Mouse (Mus musculus) embryonic facial prominence, embryonic 15.5 days (tissue): ENCODE measurements around the gene Rgs2. TPM values are rescaled to one million over a fixed set of nuclear protein-coding genes. Genes with fewer than 3 reads are reported as not detected.

Source experiments
- ATAC-seq: fragments of 200-750 bp; cut with Nextera tagmentation; 2 replicates; pipeline ENCODE4 v1.8.0; 2017; ENCODE audit warnings: low read depth, moderate TSS enrichment; ENCODE audit not compliant: insufficient number of reproducible peaks, low FRiP score, low TSS enrichment
- H3K27ac ChIP-seq: fragments of 300-500 bp; sonication (generic); replicated peaks from 2 replicates; pipeline ENCODE4 v1.5.1; 2015; ENCODE audit warnings: mild to moderate bottlenecking, inconsistent platforms
- H3K27me3 ChIP-seq: fragments of 300-500 bp; sonication (generic); 2 replicates; pipeline ENCODE4 v1.6.1; 2015; ENCODE audit warnings: inconsistent platforms
- H3K36me3 ChIP-seq: fragments of 300-500 bp; sonication (generic); 2 replicates; pipeline ENCODE4 v1.6.1; 2015; ENCODE audit warnings: mild to moderate bottlenecking, inconsistent platforms
- H3K4me1 ChIP-seq: fragments of 300-500 bp; sonication (generic); 2 replicates; pipeline ENCODE4 v1.6.1; 2015; ENCODE audit warnings: inconsistent platforms
- H3K4me2 ChIP-seq: fragments of 300-500 bp; sonication (generic); replicated peaks from 2 replicates; pipeline ENCODE4 v1.6.1; 2015; ENCODE audit warnings: mild to moderate bottlenecking, inconsistent platforms
- H3K4me3 ChIP-seq: fragments of 300-500 bp; sonication (generic); replicated peaks from 2 replicates; pipeline ENCODE4 v1.5.1; 2015; ENCODE audit warnings: mild to moderate bottlenecking, inconsistent platforms
- H3K9ac ChIP-seq: fragments of 300-500 bp; sonication (generic); 2 replicates; pipeline ENCODE4 v1.6.1; 2015; ENCODE audit warnings: inconsistent platforms
- H3K9me3 ChIP-seq: fragments of 300-500 bp; sonication (generic); replicated peaks from 2 replicates; pipeline ENCODE4 v1.6.1; 2016; ENCODE audit warnings: inconsistent platforms
- WGBS: fragments of 180-500 bp; shearing (Covaris S2); methylation state at CpG from one replicate; pipeline ENCODE4 v1.1.7; 2015; 5-methylcytosine and 5-hydroxymethylcytosine counted together
- polyA plus RNA-seq: library from polyadenylated mRNA; unstranded; fragments of >200 nt; fragmentation: Nextera tagmentation; extraction: Ambion mirVana; gene quantifications from 2 replicates; pipeline ENCODE4 v1.2.1, GENCODE M21; 2015

The Rgs2 gene
- polyA plus RNA-seq, 1 experiment from 2014 or later = 78.8 TPM

DNA sequence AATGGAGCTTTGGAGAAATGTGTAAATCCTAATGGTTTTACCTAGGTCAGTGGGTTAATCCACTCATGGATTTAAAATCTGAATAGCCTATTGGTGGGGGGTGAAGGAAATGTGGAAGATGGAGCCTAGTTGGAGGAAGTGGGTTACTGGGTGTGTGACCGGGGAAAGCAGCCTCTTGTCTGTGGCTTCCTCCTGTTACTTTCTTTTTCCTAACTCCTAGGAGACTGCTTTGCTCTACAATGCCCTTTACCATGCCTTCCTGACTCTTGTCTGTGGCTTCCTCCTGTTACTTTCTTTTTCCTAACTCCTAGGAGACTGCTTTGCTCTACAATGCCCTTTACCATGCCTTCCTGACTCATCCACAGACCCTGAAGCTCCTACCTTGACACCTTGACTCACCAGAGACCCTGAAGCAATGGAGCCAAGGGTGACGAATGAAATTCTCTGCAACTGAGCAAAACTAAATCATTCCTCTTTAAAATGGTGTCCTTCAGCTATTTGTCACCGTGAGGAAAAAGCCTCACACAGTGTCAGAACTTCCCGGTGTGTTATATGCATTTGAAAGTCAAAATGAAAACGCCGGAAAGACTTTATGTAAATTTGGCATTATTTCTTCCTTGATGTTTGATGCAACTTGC, 18.9 kb downstream of the Rgs2 start:
- H3K4me1 ChIP-seq = no peaks in the 10 kb centered on the region
- ATAC-seq = no peak
- H3K4me3 ChIP-seq = no peak overlapping the region
- H3K4me2 ChIP-seq = no peak overlapping the region
- H3K9me3 ChIP-seq = no peaks in the 10 kb centered on the region
- no peak overlapping the region for H3K27ac ChIP-seq
- H3K27me3 ChIP-seq = no peaks in the 10 kb centered on the region
- no peaks in the 10 kb centered on the region for H3K36me3 ChIP-seq
- WGBS = 75% methylated on average over 6 of the region's 6 CpGs
- no peak overlapping the region for H3K9ac ChIP-seq

DNA sequence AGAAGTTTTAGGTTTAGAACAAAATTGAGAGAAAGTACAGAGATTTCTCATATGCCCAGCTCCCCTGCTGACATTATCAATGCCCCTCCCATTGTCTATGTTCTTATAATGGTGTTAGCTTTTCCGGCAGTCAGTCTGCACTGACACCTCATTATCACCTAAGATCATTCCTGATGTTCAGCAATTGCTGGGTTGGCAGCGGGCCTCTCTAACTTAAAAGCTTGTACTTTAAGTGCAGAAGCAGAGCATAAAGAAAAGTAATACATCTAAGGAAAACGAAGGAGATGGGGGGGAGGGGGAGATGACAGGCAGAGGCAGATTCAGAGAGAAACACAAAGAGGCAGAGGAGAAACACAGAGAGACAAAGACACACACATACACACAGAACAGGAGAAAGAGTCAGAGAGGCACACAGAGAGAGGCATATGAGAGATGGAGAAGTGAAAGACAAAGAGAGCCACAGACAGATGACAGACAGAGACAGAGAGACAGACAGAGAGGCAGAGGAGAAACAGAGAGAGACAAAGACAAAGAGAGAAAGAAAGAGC, 21.1 kb downstream of the Rgs2 start:
- 39% methylated on average over 3 of the region's 3 CpGs for WGBS
- no peaks in the 10 kb centered on the region for H3K9me3 ChIP-seq
- no peaks in the 10 kb centered on the region for H3K4me1 ChIP-seq
- no peak overlapping the region for H3K4me3 ChIP-seq
- H3K27ac ChIP-seq = no peak overlapping the region
- no peak overlapping the region for H3K4me2 ChIP-seq
- no peak overlapping the region for H3K9ac ChIP-seq
- no peaks in the 10 kb centered on the region for H3K27me3 ChIP-seq
- H3K36me3 ChIP-seq = no peaks in the 10 kb centered on the region
- no peak for ATAC-seq

DNA sequence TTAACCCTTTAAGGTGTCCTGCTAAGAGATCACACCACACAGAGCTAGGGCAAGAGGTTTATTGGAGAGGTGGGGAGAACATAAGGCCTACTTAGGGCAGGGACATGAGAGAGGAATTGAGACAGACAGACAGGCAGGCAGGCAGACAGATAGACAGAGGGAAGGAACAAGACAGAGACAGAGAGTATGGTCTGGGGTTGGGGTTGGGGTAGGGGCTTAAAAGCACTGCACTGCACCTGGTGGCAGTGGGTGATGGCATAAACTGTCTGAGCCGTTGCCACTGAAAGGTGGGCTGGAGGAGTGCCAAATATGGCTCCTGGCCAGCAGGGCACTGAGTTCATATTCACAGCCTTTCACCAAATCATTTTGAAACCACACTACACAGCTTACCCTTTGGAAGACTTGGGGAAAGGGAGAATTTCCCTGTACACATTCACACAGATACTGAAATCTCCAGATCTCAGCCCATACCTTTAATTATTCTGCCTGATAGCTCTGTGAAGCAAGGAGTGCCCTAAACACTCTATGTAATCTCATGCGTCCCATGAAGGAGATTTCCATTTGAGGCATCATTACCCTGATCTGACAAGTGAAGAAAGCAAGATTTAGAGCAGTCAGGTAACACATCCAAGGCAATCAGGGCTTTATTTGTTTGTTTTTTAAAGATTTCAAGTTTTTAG, 21.7 kb downstream of the Rgs2 start:
- H3K27me3 ChIP-seq = no peaks in the 10 kb centered on the region
- 34% methylated on average over 2 of the region's 2 CpGs for WGBS
- no peak overlapping the region for H3K4me2 ChIP-seq
- no peaks in the 10 kb centered on the region for H3K9me3 ChIP-seq
- no peak overlapping the region for H3K9ac ChIP-seq
- no peak overlapping the region for H3K27ac ChIP-seq
- no peak overlapping the region for H3K4me3 ChIP-seq
- no peak for ATAC-seq
- no peaks in the 10 kb centered on the region for H3K4me1 ChIP-seq
- H3K36me3 ChIP-seq = no peaks in the 10 kb centered on the region

DNA sequence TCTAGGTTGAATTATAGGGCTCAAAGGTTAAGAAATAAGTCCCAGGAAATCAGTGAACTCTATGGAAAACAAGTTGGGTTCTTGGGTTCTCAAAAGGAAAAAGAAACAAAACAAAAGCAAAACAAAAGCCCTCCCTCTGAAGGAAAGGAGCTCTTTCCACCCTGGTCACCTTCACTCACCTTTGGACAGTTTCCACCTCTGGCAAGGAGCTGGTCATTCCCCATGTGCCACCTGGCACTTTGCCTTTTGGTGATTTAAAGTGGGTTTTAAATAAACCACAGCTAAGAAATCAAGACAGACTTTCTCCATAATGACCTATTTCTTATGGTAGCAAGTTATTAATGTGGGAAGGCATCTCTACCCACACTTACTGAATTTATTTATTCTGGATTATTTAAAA, 23.1 kb downstream of the Rgs2 start:
- ATAC-seq = no peak
- no peak overlapping the region for H3K4me2 ChIP-seq
- no peak overlapping the region for H3K27ac ChIP-seq
- no peaks in the 10 kb centered on the region for H3K27me3 ChIP-seq
- no peaks in the 10 kb centered on the region for H3K36me3 ChIP-seq
- no peaks in the 10 kb centered on the region for H3K4me1 ChIP-seq
- no peaks in the 10 kb centered on the region for H3K9me3 ChIP-seq
- H3K4me3 ChIP-seq = no peak overlapping the region
- no peak overlapping the region for H3K9ac ChIP-seq

DNA sequence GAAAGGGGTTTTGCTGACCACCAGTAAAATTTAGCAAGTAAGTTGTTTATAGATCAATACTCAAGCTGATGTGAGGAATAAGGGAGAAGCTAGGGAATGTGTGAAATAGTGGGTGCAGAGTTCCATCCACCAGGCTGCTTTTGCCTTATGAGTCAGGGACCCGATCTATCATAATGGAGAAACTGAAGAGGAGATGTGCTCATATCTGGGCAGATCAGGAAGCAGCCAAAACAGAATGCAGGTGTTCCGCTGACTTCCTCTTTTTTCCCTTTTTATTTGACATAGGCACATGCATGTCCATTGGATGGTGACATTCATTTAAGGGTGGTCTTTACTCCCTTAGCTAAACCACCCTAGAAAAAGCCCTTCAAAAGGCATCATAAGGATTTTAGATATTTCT, 29.3 kb downstream of the Rgs2 start:
- Histone ChIP-seq H3K27ac (no peak overlapping the region), H3K4me1 (no peaks in the 10 kb centered on the region), H3K9me3 (no peaks in the 10 kb centered on the region), H3K4me3 (no peak overlapping the region), H3K36me3 (no peaks in the 10 kb centered on the region), H3K9ac (no peak overlapping the region), H3K27me3 (no peaks in the 10 kb centered on the region), H3K4me2 (no peak overlapping the region)
- ATAC-seq = no peak
- WGBS = 84% methylated on average over 2 of the region's 2 CpGs

DNA sequence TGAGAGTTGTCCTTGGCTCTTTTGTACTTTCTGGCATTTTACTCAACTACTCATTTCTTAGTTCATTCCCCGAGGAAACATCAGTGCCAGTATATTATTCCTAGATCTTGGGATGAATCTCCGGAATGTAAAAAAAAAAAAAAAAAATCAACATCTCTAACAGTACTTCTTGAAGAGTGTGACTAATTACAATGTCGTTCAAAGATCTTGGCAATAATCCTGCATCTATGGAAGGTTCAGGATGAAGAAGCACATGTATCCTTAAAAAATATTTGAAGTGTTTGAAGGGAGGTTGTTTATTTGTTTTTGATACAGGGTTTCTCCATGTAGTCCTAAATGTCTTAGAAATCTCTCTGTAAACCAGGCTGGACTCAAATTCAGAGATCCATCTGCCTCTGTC, 41.7 kb downstream of the Rgs2 start:
- no peaks in the 10 kb centered on the region for H3K27me3 ChIP-seq
- no peak overlapping the region for H3K4me2 ChIP-seq
- no peak overlapping the region for H3K9ac ChIP-seq
- no peaks in the 10 kb centered on the region for H3K9me3 ChIP-seq
- no peak overlapping the region for H3K27ac ChIP-seq
- H3K4me1 ChIP-seq = no peaks in the 10 kb centered on the region
- WGBS = 41% methylated on average over 3 of the region's 3 CpGs
- no peak for ATAC-seq
- no peaks in the 10 kb centered on the region for H3K36me3 ChIP-seq
- no peak overlapping the region for H3K4me3 ChIP-seq

DNA sequence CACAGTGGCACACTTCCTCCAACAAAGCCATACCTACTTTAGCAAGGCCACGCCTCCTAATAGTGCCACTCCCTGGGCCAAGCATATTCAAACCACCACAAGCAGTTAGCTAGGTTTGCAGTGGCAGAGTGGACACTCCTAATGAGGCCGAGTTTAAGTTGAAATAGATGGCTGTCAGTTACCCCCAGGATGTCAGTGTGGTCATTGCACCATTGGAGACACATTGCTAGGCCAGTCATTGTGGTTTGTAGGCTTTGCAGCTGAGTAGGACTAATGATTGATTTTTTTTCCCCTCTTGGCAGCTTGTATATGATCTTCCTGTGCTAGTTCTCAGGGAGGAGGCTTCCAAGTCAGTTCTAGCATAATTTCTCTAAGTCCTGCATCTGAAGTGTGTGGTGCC, 43.6 kb downstream of the Rgs2 start:
- no peaks in the 10 kb centered on the region for H3K9me3 ChIP-seq
- H3K4me1 ChIP-seq = no peaks in the 10 kb centered on the region
- WGBS = 85% methylated on average over 2 of the region's 2 CpGs
- no peak overlapping the region for H3K27ac ChIP-seq
- no peak overlapping the region for H3K4me2 ChIP-seq
- no peak for ATAC-seq
- no peak overlapping the region for H3K4me3 ChIP-seq
- H3K36me3 ChIP-seq = no peaks in the 10 kb centered on the region
- H3K27me3 ChIP-seq = no peaks in the 10 kb centered on the region
- H3K9ac ChIP-seq = no peak overlapping the region

DNA sequence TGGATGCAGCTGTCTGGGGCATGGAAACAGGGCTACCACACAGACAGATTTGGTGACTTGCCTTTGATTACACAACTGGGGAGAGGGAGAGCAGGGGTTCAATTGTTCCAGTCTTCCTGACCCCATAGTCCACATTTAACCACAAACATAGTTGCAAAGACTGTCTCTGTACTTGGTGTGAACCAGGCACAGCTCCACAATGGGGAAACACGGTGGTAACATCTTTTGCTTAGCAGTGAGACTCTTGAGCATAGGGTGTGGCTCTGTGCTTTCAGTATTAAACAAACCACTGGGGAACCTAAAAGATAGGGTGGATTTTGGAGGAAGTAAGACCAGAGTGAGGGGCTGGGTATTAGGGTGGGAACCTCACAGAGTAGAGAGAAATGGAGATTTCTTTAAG, 47.9 kb downstream of the Rgs2 start:
- 67% methylated on average over 1 of the region's 1 CpGs for WGBS
- H3K27ac ChIP-seq = no peak overlapping the region
- H3K4me2 ChIP-seq = no peak overlapping the region
- no peak overlapping the region for H3K4me3 ChIP-seq
- no peaks in the 10 kb centered on the region for H3K36me3 ChIP-seq
- H3K27me3 ChIP-seq = no peaks in the 10 kb centered on the region
- H3K9ac ChIP-seq = no peak overlapping the region
- H3K4me1 ChIP-seq = no peaks in the 10 kb centered on the region; the same call in 1 of the 2 replicates
- ATAC-seq = no peak
- H3K9me3 ChIP-seq = no peaks in the 10 kb centered on the region

DNA sequence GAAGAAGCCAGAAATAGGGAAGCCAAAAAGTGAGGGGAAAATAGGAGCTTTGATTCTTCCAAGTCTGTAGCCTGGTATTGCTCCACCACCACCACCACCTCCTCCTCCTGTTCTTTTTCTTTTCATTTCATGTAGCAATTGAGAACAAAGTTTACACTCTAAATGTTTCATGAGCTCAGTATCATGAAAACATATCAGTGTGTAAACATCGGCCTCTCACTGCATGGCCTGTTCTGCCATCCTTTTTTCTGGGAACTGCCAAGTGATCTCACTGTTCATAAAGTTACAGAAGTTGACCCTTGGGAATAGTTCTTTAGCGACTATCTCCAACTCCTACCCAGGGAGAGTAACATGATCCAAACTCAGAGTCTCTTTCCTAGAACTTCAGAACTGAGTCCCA, 51.1 kb downstream of the Rgs2 start:
- H3K27ac ChIP-seq = no peak overlapping the region
- no peaks in the 10 kb centered on the region for H3K27me3 ChIP-seq
- H3K4me3 ChIP-seq = no peak overlapping the region
- no peak overlapping the region for H3K4me2 ChIP-seq
- no peaks in the 10 kb centered on the region for H3K36me3 ChIP-seq
- no peak overlapping the region for H3K9ac ChIP-seq
- no peaks in the 10 kb centered on the region for H3K9me3 ChIP-seq
- H3K4me1 ChIP-seq = no peaks in the 10 kb centered on the region; the same call in 1 of the 2 replicates
- 60% methylated on average over 2 of the region's 2 CpGs for WGBS
- ATAC-seq = no peak

Other genes with a start within 250 kb of the Rgs2 start
- gene Trove2, start 227.1 kb downstream of the Rgs2 start, polyA plus RNA-seq = 18.9 TPM in 2 replicates
- gene Uchl5, start 226.9 kb downstream of the Rgs2 start, polyA plus RNA-seq = 71.9 and 78.7 TPM in 2 replicates
- 0.81 and 1.0 TPM in 2 replicates for gene Rgs13, start 173.2 kb upstream of the Rgs2 start, polyA plus RNA-seq
- 0.93 and 1.3 TPM in 2 replicates for gene Rgs1, start 245.1 kb upstream of the Rgs2 start, polyA plus RNA-seq